Mouse (Mus musculus): ENCODE measurements at regions not wholly inside any gene's neighbourhood (a gene's known extent, or its start where the extent isn't known, plus 50 kb on each side); places are given as distances from the start of the nearest gene placed in this dataset.

- DNase-seq (ENCODE audit: low spot score) = no peak
- no peak for TF ChIP-seq CTCF (IDR thresholded peaks at IDR 0.05; ENCODE audit: low read depth)
- Histone ChIP-seq H3K36me3 (replicated peaks; ENCODE audit: control insufficient read depth, insufficient read depth, low read length) (no peaks in the 10 kb centered on the region), H3K4me3 (ENCODE audit: low read depth, low read length) (no peak overlapping the region), H3K9me3 (replicated peaks; ENCODE audit: control insufficient read depth, low read length) (no peaks in the 10 kb centered on the region), H3K27me3 (ENCODE audit: control insufficient read depth, insufficient read depth, low read length) (no peaks in the 10 kb centered on the region), H3K27ac (ENCODE audit: low read depth) (no peak overlapping the region), H3K4me1 (ENCODE audit: control insufficient read depth, insufficient read depth) (0 out of 2 replicates have a peak, but pooled peaks cover 6% of the 10 kb centered on the region), H3K4me2 (ENCODE audit: low read depth, low read length) (no peak overlapping the region), H3K9ac (replicated peaks; ENCODE audit: low read depth, low read length) (no peak overlapping the region)
- no peak for ATAC-seq (ENCODE audit: insufficient read depth, low read depth)
- WGBS = 9% methylated on average over 2 of the region's 2 CpGs
Measured at GRCm38 (mm10) chr6:148513134-148513533, 68.9 kb upstream of the Tmtc1 start.

- H3K4me2 ChIP-seq (ENCODE audit: low read depth, low read length) = no peak overlapping the region
- TF ChIP-seq EP300 (IDR thresholded peaks at IDR 0.05; ENCODE audit: low read depth) (no peak), CTCF (IDR thresholded peaks at IDR 0.05; ENCODE audit: low read depth) (no peak)
- DNase-seq (ENCODE audit: low spot score) (no peak), ATAC-seq (ENCODE audit: insufficient read depth, low read depth) (no peak)
- H3K4me1 ChIP-seq (ENCODE audit: control insufficient read depth, insufficient read depth) = peaks cover 9% of the 10 kb centered on the region
- H3K27me3 ChIP-seq (ENCODE audit: control insufficient read depth, insufficient read depth, low read length) = no peaks in the 10 kb centered on the region
- H3K9ac ChIP-seq (replicated peaks; ENCODE audit: low read depth, low read length) = no peak overlapping the region
- H3K4me3 ChIP-seq (ENCODE audit: low read depth, low read length) = no peak overlapping the region
- H3K27ac ChIP-seq (ENCODE audit: low read depth) = no peak overlapping the region
- no peaks in the 10 kb centered on the region for H3K36me3 ChIP-seq (replicated peaks; ENCODE audit: control insufficient read depth, insufficient read depth, low read length)
- WGBS = 86% methylated on average over 2 of the region's 2 CpGs
- H3K9me3 ChIP-seq (replicated peaks; ENCODE audit: control insufficient read depth, low read length) = no peaks in the 10 kb centered on the region
Measured at GRCm38 (mm10) chr6:148505325-148505724, 61.1 kb upstream of the Tmtc1 start.

- WGBS = 19% methylated on average over 9 of the region's 9 CpGs
- H3K4me2 ChIP-seq (ENCODE audit: low read depth, low read length) = no peak overlapping the region
- H3K4me1 ChIP-seq (ENCODE audit: control insufficient read depth, insufficient read depth) = peaks cover 9% of the 10 kb centered on the region
- H3K9ac ChIP-seq (replicated peaks; ENCODE audit: low read depth, low read length) = no peak overlapping the region
- no peaks in the 10 kb centered on the region for H3K9me3 ChIP-seq (replicated peaks; ENCODE audit: control insufficient read depth, low read length)
- ATAC-seq (ENCODE audit: insufficient read depth, low read depth) (peak; percentile 86), DNase-seq (ENCODE audit: low spot score) (peak; percentile 65)
- H3K27me3 ChIP-seq (ENCODE audit: control insufficient read depth, insufficient read depth, low read length) = no peaks in the 10 kb centered on the region
- TF ChIP-seq EP300 (IDR thresholded peaks at IDR 0.05; ENCODE audit: low read depth) (0 out of 2 replicates have a peak, but pooled peaks have one; percentile 63), CTCF (IDR thresholded peaks at IDR 0.05; ENCODE audit: low read depth) (no peak)
- peak overlapping the region; percentile 80 for H3K27ac ChIP-seq (ENCODE audit: low read depth)
- H3K36me3 ChIP-seq (replicated peaks; ENCODE audit: control insufficient read depth, insufficient read depth, low read length) = no peaks in the 10 kb centered on the region
- no peak overlapping the region for H3K4me3 ChIP-seq (ENCODE audit: low read depth, low read length)
Measured at GRCm38 (mm10) chr6:148500251-148501179, 56.3 kb upstream of the Tmtc1 start.
